Mouse (Mus musculus): ENCODE measurements around the gene Peli1.
"Not testable (repeated sequence)": the region's sequence is repeated elsewhere in the genome, so short reads cannot be mapped to it uniquely, and the experiment has no call there.

The Peli1 gene

DNA sequence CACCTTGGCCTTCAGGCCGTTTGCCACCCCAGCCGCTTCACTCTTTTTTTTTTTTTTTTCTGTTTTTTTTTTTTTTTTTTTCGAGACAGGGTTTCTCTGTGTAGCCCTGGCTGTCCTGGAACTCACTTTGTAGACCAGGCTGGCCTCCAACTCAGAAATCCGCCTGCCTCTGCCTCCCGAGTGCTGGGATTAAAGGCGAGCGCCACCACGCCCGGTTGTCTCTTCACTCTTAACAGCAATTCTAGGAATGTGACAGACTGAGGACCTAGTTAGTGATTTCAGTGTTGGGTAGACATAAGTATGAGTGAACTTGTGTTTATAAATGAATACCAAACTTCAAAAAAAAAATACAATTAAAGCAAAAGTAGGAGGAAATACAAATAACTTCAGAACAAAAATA, 88.8 kb downstream of the Peli1 start:
- DNase-seq (ENCODE audit: extremely low spot score, low read depth, low spot score) = not testable (repeated sequence)

DNA sequence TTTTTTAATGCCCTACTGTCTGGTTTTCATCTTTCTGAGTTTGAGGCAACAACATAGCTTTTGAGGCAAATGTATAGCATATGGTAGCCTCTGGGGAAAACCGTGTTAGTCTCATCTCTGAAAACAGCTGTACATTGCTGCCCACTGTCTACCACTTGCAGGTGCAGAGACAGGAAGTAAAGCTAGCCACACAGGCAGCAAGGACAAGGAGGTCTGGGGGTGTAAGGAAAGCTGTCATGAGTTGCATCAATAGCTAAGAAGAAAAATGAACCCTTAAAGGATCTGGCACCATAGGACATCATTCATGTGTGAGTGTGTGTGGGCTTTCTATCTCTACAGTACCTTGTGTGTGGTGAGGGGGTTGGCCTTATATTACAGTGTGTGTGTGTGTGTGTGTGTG, 89.6 kb downstream of the Peli1 start:
- DNase-seq (ENCODE audit: extremely low spot score, low read depth, low spot score) = no peak

DNA sequence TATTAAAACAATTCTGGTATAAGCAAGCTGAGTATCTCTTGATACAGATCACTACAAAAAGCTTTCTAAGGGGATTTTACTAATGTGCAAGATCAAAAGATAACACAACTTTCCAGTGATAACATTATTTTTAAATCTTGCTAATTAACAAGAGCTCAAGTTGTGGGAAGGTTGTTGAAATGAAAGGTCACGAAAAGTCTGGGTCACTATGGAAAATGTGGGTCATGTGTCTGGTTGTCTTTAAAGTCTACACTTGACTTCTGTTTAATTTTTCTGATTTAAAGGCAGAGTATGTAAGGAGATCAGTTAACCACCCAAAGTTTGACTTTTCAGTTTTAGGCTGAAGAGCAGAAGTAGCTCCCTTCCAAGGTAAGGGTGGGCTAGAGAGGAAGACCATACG, 90.5 kb downstream of the Peli1 start:
- no peak for DNase-seq (ENCODE audit: extremely low spot score, low read depth, low spot score)

DNA sequence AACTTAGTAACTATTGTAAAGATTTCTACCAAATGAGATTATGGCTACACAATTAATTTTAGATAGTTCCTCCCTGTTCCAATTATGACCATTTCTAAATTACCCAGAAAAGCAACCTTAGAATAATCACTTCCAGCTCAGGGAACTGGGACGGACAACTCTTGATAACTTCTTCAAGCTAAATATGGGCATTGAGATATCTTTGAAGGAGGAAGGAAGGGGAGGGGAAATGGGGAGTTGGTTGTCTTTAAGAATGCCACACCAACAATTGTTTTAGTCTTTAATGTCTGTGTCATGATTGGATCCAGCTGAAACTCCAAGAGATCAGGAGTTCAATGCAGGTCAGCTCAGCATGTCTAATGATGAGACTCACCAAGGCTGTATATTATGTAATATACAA, 91.6 kb downstream of the Peli1 start:
- DNase-seq (ENCODE audit: extremely low spot score, low read depth, low spot score) = no peak

GRCm38 (mm10) chr11:21191821-21192220, 100.7 kb downstream of the Peli1 start:
- not testable (repeated sequence) for DNase-seq (ENCODE audit: extremely low spot score, low read depth, low spot score)

- DNase-seq (ENCODE audit: extremely low spot score, low read depth, low spot score) = no peak
These were observed 103.8 kb downstream of the Peli1 start for GRCm38 (mm10) chr11:21194851-21195250.

Measured in hindlimb bud, embryonic 11.5 days (tissue).